Mouse (Mus musculus) bone marrow, adult 2 months (tissue): ENCODE results near the gene Ppm1e.

Source experiments
- CTCF ChIP-seq: fragments of 200-500 bp; IDR thresholded peaks from 2 replicates; pipeline ENCODE4 v1.5.1; 2011; ENCODE audit warnings: low read length, control low read depth; ENCODE audit not compliant: control insufficient read depth, insufficient read depth
- POLR2A ChIP-seq: fragments of 200-500 bp; IDR thresholded peaks from 2 replicates; pipeline ENCODE4 v1.6.1; 2011; ENCODE audit warnings: low read depth, mild to moderate bottlenecking, control low read depth, low read length, borderline replicate concordance; ENCODE audit not compliant: control insufficient read depth

DNA sequence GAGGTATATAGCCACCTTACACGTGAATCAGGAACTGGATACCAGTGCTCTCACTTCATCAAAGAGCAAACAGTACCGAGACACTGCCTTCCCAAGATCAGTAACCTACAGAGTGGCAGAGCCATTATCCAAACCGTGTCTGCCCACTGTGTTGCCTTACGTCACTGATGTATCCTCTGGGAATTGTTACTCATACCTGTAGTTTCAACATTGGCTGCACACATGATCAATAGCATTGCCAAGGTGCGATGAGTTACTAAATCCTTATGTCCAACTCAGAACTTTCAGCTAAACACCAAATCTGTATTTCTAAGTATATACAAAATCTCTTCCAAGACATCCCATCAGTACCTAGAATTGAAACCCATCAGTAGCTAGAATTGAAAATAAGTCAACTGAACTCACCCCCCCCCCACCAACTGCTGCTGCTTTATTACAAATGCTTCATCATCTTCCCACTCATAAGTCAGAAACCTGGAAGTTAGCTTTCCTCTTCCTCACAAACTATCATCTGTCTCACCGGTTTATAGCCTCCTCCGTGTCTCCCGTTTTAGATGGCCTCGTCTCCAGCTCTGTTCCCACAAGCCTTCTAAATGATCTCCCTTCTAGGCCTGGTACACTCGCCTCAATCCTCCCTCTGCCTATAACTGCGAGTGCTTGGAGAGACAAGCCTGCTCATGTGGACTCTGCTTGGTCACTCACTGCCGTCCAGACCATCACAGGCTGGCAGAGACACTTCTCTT is 123.9 kb downstream of the Ppm1e start:
- TF ChIP-seq CTCF (no peak), POLR2A (no peak)
